Comparison of ENCODE assay signal across 21 mouse cellular contexts in genomic region chr17:14493751-14494320, GRCm38 (mm10).
DNase-seq lines count a peak whose midpoint lies in the region; ATAC-seq lines count a peak whose summit lies in the region.
"Had no signal": no experiment of that assay in that cellular context is flagged by ENCODE, and none has a peak within 500 bp of the region (broad histone marks: within the 10 kb centered on the region; RNA-seq: fewer than 3 reads in every experiment).

No protein-coding gene starts in this region.

- no peak overlapping the region for H3K4me2 ChIP-seq in embryonic facial prominence, embryonic 11.5 days (ENCODE audit: low read depth, low read length)
- peak overlapping the region; percentile 9; the same call in 1 of the 2 replicates for H3K4me2 ChIP-seq in limb, embryonic 13.5 days (replicated peaks)
- H3K4me2 ChIP-seq: forebrain, embryonic 13.5 days; heart, embryonic 13.5 days; hindbrain, embryonic 15.5 days had no signal

- intact Hi-C loops in left cerebral cortex, postnatal 4 days (cut with DNase I), result no loop called here

- H3K27ac ChIP-seq in embryonic facial prominence, embryonic 11.5 days (replicated peaks; ENCODE audit: low read depth, low read length), result peak overlapping the region; percentile 16; the same call in 1 of the 2 replicates
- H3K27ac ChIP-seq in embryonic facial prominence, embryonic 10.5 days (replicated peaks), result no peak overlapping the region; the same call in 1 of the 2 replicates
- H3K27ac ChIP-seq in limb, embryonic 13.5 days, result peak overlapping the region; percentile 77
- H3K27ac ChIP-seq: forebrain, embryonic 13.5 days; heart, embryonic 13.5 days; hindbrain, embryonic 15.5 days had no signal

- H3K4me1 ChIP-seq in embryonic facial prominence, embryonic 11.5 days (ENCODE audit: control insufficient read depth, insufficient read depth, low read length), result no peaks in the 10 kb centered on the region
- peaks cover 32% of the 10 kb centered on the region for H3K4me1 ChIP-seq in embryonic facial prominence, embryonic 10.5 days
- peaks cover 60% of the 10 kb centered on the region for H3K4me1 ChIP-seq in limb, embryonic 13.5 days
- H3K4me1 ChIP-seq: forebrain, embryonic 13.5 days; heart, embryonic 13.5 days; hindbrain, embryonic 15.5 days had no signal

- no peaks in the 10 kb centered on the region for H3K36me3 ChIP-seq in embryonic facial prominence, embryonic 11.5 days (replicated peaks; ENCODE audit: control insufficient read depth, insufficient read depth, low read depth, low read length)
- H3K36me3 ChIP-seq in embryonic facial prominence, embryonic 10.5 days (replicated peaks), result no peaks in the 10 kb centered on the region
- H3K36me3 ChIP-seq in limb, embryonic 13.5 days, result no peaks in the 10 kb centered on the region
- H3K36me3 ChIP-seq: G1E; heart, embryonic 13.5 days; hindbrain, embryonic 15.5 days had no signal

- H3K9me3 ChIP-seq in embryonic facial prominence, embryonic 11.5 days (replicated peaks; ENCODE audit: control insufficient read depth, low read length), result no peaks in the 10 kb centered on the region
- H3K9me3 ChIP-seq in embryonic facial prominence, embryonic 10.5 days, result no peaks in the 10 kb centered on the region
- H3K9me3 ChIP-seq in limb, embryonic 13.5 days, result no peaks in the 10 kb centered on the region
- H3K9me3 ChIP-seq: forebrain, embryonic 13.5 days; G1E; heart, embryonic 13.5 days; hindbrain, embryonic 15.5 days had no signal

- ATAC-seq in embryonic facial prominence, embryonic 11.5 days (replicated peaks; ENCODE audit: insufficient number of reproducible peaks, low FRiP score, low TSS enrichment, low read depth), result no peak; the same call in 1 of the 2 replicates
- ATAC-seq in limb, embryonic 13.5 days (ENCODE audit: low FRiP score, low read depth), result peak; percentile 80
- ATAC-seq: CD4-positive, CD25-positive, alpha-beta regulatory T cell, adult 4 months; forebrain, embryonic 13.5 days; forebrain, postnatal 0 days; intestine, embryonic 16.5 days had no signal

- peak; percentile 68 for DNase-seq in embryonic facial prominence, embryonic 11.5 days (ENCODE audit: low spot score)
- DNase-seq in embryonic facial prominence, embryonic 10.5 days (ENCODE audit: low spot score), result no peak
- peak; percentile 68 for DNase-seq in forelimb bud, embryonic 11.5 days (ENCODE audit: low read depth, low spot score)
- no peak for DNase-seq in gastrocnemius, postnatal 10 days
- DNase-seq in left cerebral cortex, postnatal 4 days, result no peak
- no peak for DNase-seq in frontal cortex, postnatal 10 days (ENCODE audit: low spot score in 2 of 2)
- DNase-seq: adrenal gland, postnatal 14 days; B cell, adult 2 months; cerebellum, adult 11-12 months; cerebellum, adult 9-10 months; cerebellum, postnatal 25 days; forebrain, postnatal 0 days; gastrocnemius, postnatal 14 days; heart, postnatal 36 days had no signal

- WGBS in embryonic facial prominence, embryonic 11.5 days, result 64% methylated on average over 8 of the region's 8 CpGs
- 75% methylated on average over 8 of the region's 8 CpGs for WGBS in embryonic facial prominence, embryonic 10.5 days
- WGBS in limb, embryonic 13.5 days, result 26% methylated on average over 8 of the region's 8 CpGs

- H3K9ac ChIP-seq in embryonic facial prominence, embryonic 11.5 days (replicated peaks; ENCODE audit: low read length), result no peak overlapping the region
- no peak overlapping the region for H3K9ac ChIP-seq in limb, embryonic 13.5 days
- H3K9ac ChIP-seq: forebrain, embryonic 13.5 days; forebrain, postnatal 0 days; heart, embryonic 13.5 days; hindbrain, embryonic 15.5 days had no signal

- H3K4me3 ChIP-seq in embryonic facial prominence, embryonic 11.5 days (ENCODE audit: low read depth, low read length), result no peak overlapping the region
- H3K4me3 ChIP-seq in embryonic facial prominence, embryonic 10.5 days, result no peak overlapping the region
- no peak overlapping the region for H3K4me3 ChIP-seq in limb, embryonic 13.5 days
- H3K4me3 ChIP-seq: forebrain, embryonic 13.5 days; heart, embryonic 13.5 days; hindbrain, embryonic 15.5 days had no signal

- H3K27me3 ChIP-seq in embryonic facial prominence, embryonic 11.5 days (ENCODE audit: control insufficient read depth, insufficient read depth, low read length), result no peaks in the 10 kb centered on the region
- H3K27me3 ChIP-seq in embryonic facial prominence, embryonic 10.5 days (replicated peaks; ENCODE audit: low read depth, poor library complexity, severe bottlenecking), result peaks cover 8% of the 10 kb centered on the region; the same call in 1 of the 2 replicates
- H3K27me3 ChIP-seq in limb, embryonic 13.5 days, result 0 out of 2 replicates have a peak, but pooled peaks cover 3% of the 10 kb centered on the region
- H3K27me3 ChIP-seq: forebrain, embryonic 13.5 days; hindbrain, embryonic 15.5 days had no signal

Comparison
In these comparisons a context has a peak if more than half of its experiments do, and no peak if none do; other contexts are left out.
1. DNase-seq: peak in embryonic facial prominence, embryonic 11.5 days (single experiment) and forelimb bud, embryonic 11.5 days (single experiment); none in embryonic facial prominence, embryonic 10.5 days (single experiment), gastrocnemius, postnatal 10 days (single experiment), left cerebral cortex, postnatal 4 days (single experiment) and frontal cortex, postnatal 10 days (0 of 2).